Mouse (Mus musculus) lung, embryonic 14.5 days (tissue): ENCODE data around the gene Evi2. TPM values are rescaled to one million over a fixed set of nuclear protein-coding genes. Genes with fewer than 3 reads are reported as not detected.

Experiments used
- ATAC-seq: fragments of 200-750 bp; cut with Nextera tagmentation; 2 replicates; pipeline ENCODE4 v1.8.0; 2017; ENCODE audit warnings: mild to moderate bottlenecking, moderate TSS enrichment, moderate library complexity; ENCODE audit not compliant: insufficient read depth
- DNase-seq: peaks from one replicate; pipeline ENCODE4 v3.0.0-alpha.2; 2015
- H3K27ac ChIP-seq: fragments of 300-500 bp; sonication (generic); 2 replicates; pipeline ENCODE4 v1.5.1; 2014; ENCODE audit warnings: low read depth, mild to moderate bottlenecking, moderate library complexity
- H3K27me3 ChIP-seq: fragments of 300-500 bp; sonication (generic); 2 replicates; pipeline ENCODE4 v1.6.1; 2014; ENCODE audit warnings: low read length, control low read depth; ENCODE audit not compliant: insufficient read depth
- H3K36me3 ChIP-seq: fragments of 300-500 bp; sonication (generic); 2 replicates; pipeline ENCODE4 v1.6.1; 2014; ENCODE audit warnings: control low read depth; ENCODE audit not compliant: insufficient read depth
- H3K4me1 ChIP-seq: fragments of 300-500 bp; sonication (generic); 2 replicates; pipeline ENCODE4 v1.6.1; 2014; ENCODE audit warnings: antibody characterized with exemption, control low read depth; ENCODE audit not compliant: insufficient read depth
- H3K4me2 ChIP-seq: fragments of 300-500 bp; sonication (generic); 2 replicates; pipeline ENCODE4 v1.6.1; 2014; ENCODE audit warnings: mild to moderate bottlenecking
- H3K4me3 ChIP-seq: fragments of 300-500 bp; sonication (generic); 2 replicates; pipeline ENCODE4 v1.5.1; 2014; ENCODE audit warnings: low read depth, low read length
- H3K9ac ChIP-seq: fragments of 300-500 bp; sonication (generic); 2 replicates; pipeline ENCODE4 v1.6.1; 2014
- H3K9me3 ChIP-seq: fragments of 300-500 bp; sonication (generic); 2 replicates; pipeline ENCODE4 v1.6.1; 2016; ENCODE audit warnings: low read depth, low read length, control low read depth
- CTCF ChIP-seq: IDR thresholded peaks from 2 replicates; pipeline ENCODE4 v1.5.1; 2016; ENCODE audit warnings: antibody characterized with exemption, low read depth
- WGBS: fragments of 180-500 bp; shearing (Covaris S2); extraction: QIAGEN DNeasy Blood & Tissue Kit; methylation state at CpG from one replicate; pipeline ENCODE4 v1.1.7; 2014; 5-methylcytosine and 5-hydroxymethylcytosine counted together
- polyA plus RNA-seq: library from polyadenylated mRNA; unstranded; fragments of >200 nt; fragmentation: Nextera tagmentation; extraction: Ambion mirVana; gene quantifications from 2 replicates; pipeline ENCODE4 v1.2.1, GENCODE M21; 2014

The Evi2 gene
- polyA plus RNA-seq, 1 experiment from 2014 or later, result 1.4 TPM

DNA sequence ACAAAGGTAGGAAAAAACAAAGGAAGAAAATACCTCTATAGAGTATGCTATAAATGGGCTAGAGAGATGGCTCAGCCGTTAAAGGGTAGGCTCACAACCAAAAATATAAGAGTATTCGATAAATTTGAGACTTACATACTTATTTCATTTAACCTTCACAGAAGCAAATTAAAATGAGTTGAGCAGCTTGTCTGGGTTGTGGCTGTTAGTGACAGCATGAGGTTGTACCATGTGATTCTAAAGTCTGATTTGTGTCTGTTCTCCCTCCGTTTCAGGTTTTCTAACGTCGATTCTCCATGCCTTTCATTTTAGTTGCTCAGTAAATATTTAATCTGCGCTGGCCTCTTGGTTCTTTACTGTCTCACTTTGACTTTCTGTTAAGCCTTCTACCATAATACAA lies 11.1 kb downstream of the Evi2 start:
- H3K36me3 ChIP-seq, result peaks cover 4% of the 10 kb centered on the region; the same call in 1 of the 2 replicates
- H3K27ac ChIP-seq, result no peak overlapping the region
- no peaks in the 10 kb centered on the region for H3K27me3 ChIP-seq
- no peak for ATAC-seq
- H3K9ac ChIP-seq, result no peak overlapping the region
- H3K4me2 ChIP-seq, result no peak overlapping the region
- WGBS, result 75% methylated on average over 6 of the region's 6 CpGs
- TF ChIP-seq CTCF, result no peak
- no peak overlapping the region for H3K4me3 ChIP-seq
- H3K9me3 ChIP-seq, result no peaks in the 10 kb centered on the region
- H3K4me1 ChIP-seq, result no peaks in the 10 kb centered on the region
- DNase-seq, result no peak

DNA sequence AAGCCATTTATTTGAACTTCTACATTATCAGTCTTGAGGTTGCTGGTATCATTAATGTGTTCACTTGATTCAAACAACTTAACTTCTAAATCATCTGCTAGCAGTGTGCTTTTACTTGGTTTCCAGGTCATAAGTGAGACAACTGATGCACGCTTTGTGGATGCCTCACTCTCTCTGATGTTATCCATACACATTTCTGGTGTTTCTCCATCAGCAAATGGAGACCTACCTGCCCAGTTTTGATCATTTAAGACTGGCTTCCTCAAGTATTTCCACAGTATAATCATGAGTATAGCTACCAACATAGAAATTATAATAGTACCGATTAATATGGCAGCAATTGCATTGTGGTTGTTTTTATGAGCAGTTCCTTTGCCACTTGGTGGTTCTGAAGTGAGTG lies 14.6 kb downstream of the Evi2 start:
- ATAC-seq, result no peak

GRCm38 (mm10) chr11:79515331-79515730 lies 15.1 kb downstream of the Evi2 start:
- no peak for TF ChIP-seq CTCF

More for the DNA sequence above, 14.6 kb downstream of the Evi2 start:
- Histone ChIP-seq H3K9ac (no peak overlapping the region), H3K9me3 (no peaks in the 10 kb centered on the region), H3K27me3 (no peaks in the 10 kb centered on the region), H3K4me1 (no peaks in the 10 kb centered on the region), H3K4me3 (no peak overlapping the region), H3K36me3 (no peaks in the 10 kb centered on the region), H3K27ac (no peak overlapping the region), H3K4me2 (no peak overlapping the region)
- 90% methylated on average over 2 of the region's 2 CpGs for WGBS
- TF ChIP-seq CTCF, result no peak
- DNase-seq, result no peak

GRCm38 (mm10) chr11:79511970-79512369 lies 18.4 kb downstream of the Evi2 start:
- Histone ChIP-seq H3K4me1 (no peaks in the 10 kb centered on the region), H3K9me3 (no peaks in the 10 kb centered on the region)
- no peak for ATAC-seq

More at GRCm38 (mm10) chr11:79515331-79515730, 15.1 kb downstream of the Evi2 start:
- Histone ChIP-seq H3K36me3 (no peaks in the 10 kb centered on the region), H3K4me3 (no peak overlapping the region), H3K9me3 (no peaks in the 10 kb centered on the region), H3K27ac (no peak overlapping the region), H3K27me3 (no peaks in the 10 kb centered on the region), H3K4me2 (no peak overlapping the region), H3K9ac (no peak overlapping the region), H3K4me1 (no peaks in the 10 kb centered on the region)
- WGBS, result 38% methylated on average over 6 of the region's 6 CpGs
- DNase-seq, result peak; percentile 54
- ATAC-seq, result no peak

GRCm38 (mm10) chr11:79504506-79504905 lies 25.9 kb downstream of the Evi2 start:
- Histone ChIP-seq H3K36me3 (no peaks in the 10 kb centered on the region), H3K4me3 (no peak overlapping the region), H3K4me1 (no peaks in the 10 kb centered on the region), H3K9ac (no peak overlapping the region), H3K4me2 (no peak overlapping the region), H3K27me3 (no peaks in the 10 kb centered on the region), H3K9me3 (no peaks in the 10 kb centered on the region), H3K27ac (no peak overlapping the region)
- ATAC-seq, result no peak
- 86% methylated on average over 7 of the region's 7 CpGs for WGBS
- TF ChIP-seq CTCF, result no peak
- DNase-seq, result no peak

More at GRCm38 (mm10) chr11:79511970-79512369, 18.4 kb downstream of the Evi2 start:
- no peak overlapping the region for H3K9ac ChIP-seq
- no peak for DNase-seq
- WGBS, result 80% methylated on average over 3 of the region's 3 CpGs
- no peaks in the 10 kb centered on the region for H3K36me3 ChIP-seq
- H3K4me3 ChIP-seq, result no peak overlapping the region
- TF ChIP-seq CTCF, result no peak
- no peaks in the 10 kb centered on the region for H3K27me3 ChIP-seq
- H3K4me2 ChIP-seq, result no peak overlapping the region
- no peak overlapping the region for H3K27ac ChIP-seq

DNA sequence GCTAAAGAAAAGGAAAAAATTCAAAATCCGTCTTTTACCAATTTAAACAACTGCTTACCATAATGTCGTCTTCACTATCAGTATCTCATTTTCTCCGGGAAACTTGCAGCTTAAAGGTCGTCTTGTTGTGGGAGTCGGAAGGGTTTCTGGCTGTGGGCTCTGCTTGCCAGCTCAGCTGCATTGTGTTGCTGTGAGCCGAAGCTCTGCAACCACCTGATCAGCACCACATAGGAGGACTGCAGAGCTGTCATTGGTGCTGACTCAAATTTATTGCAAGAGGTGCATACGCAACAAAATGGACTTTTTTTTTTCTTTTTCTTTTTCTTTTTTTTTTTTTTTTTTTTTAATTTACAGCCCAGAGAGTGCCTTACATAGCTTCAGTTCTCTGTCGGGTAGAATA lies 26.5 kb downstream of the Evi2 start, which contains the start of gene Omg:
Omg (minus strand) TSS at position 240 of the 400 bp plus-strand sequence.
- Histone ChIP-seq H3K9me3 (no peaks in the 10 kb centered on the region), H3K36me3 (no peaks in the 10 kb centered on the region), H3K27me3 (no peaks in the 10 kb centered on the region), H3K4me1 (no peaks in the 10 kb centered on the region), H3K9ac (no peak within 1 kb of the TSS), H3K4me2 (no peak within 1 kb of the TSS), H3K4me3 (no peak within 1 kb of the TSS), H3K27ac (no peak within 1 kb of the TSS)
- WGBS, result 57% methylated on average over 8 of the region's 8 CpGs
- DNase-seq (no peak), ATAC-seq (no peak)
- no peak for TF ChIP-seq CTCF

DNA sequence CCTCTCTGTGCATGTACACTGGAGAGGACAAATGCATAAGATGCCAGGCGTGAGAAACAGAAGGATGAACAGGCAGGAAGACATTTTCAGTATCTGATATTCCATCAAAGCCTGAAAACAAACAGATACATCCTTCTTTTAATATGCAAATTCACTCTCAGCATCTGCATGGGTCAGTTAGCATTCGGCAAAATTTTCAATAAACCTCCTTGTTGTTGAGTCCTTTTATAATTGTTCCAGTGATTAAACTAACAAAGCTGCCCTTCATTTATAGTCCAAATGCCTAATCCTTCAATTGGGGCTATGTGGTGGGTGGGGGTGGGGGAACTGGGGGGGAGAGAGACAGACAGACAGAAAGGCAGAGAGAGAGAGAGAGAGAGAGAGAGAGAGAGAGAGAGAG lies 27.5 kb downstream of the Evi2 start:
- H3K4me1 ChIP-seq, result no peaks in the 10 kb centered on the region
- WGBS, result 82% methylated on average over 2 of the region's 2 CpGs
- H3K4me3 ChIP-seq, result no peak overlapping the region
- no peak overlapping the region for H3K4me2 ChIP-seq
- no peaks in the 10 kb centered on the region for H3K27me3 ChIP-seq
- no peak for ATAC-seq
- H3K27ac ChIP-seq, result no peak overlapping the region
- no peak for TF ChIP-seq CTCF
- no peaks in the 10 kb centered on the region for H3K9me3 ChIP-seq
- no peak overlapping the region for H3K9ac ChIP-seq
- DNase-seq, result no peak
- H3K36me3 ChIP-seq, result no peaks in the 10 kb centered on the region
